Mouse (Mus musculus): ENCODE results near the gene Pole3.
A peak's percentile ranks its signal among the peaks of the same experiment; 100 is the strongest.

Pole3 gene

GRCm38 (mm10) chr4:62518416-62519121, 6.3 kb downstream of the Pole3 start:
- DNase-seq (ENCODE audit: low spot score) = peak; percentile 90

GRCm38 (mm10) chr4:62517538-62518415, 7.1 kb downstream of the Pole3 start:
- peak; percentile 60 for DNase-seq (ENCODE audit: low spot score)

- no peak for DNase-seq (ENCODE audit: low spot score)
Observed at GRCm38 (mm10) chr4:62517046-62517445, 7.8 kb downstream of the Pole3 start.

- DNase-seq (ENCODE audit: low spot score) = no peak
Observed at GRCm38 (mm10) chr4:62516579-62516978, 8.3 kb downstream of the Pole3 start.

GRCm38 (mm10) chr4:62516079-62516478, 8.8 kb downstream of the Pole3 start:
- DNase-seq (ENCODE audit: low spot score) = no peak

- DNase-seq (ENCODE audit: low spot score) = no peak
Observed at GRCm38 (mm10) chr4:62515490-62515889, 9.4 kb downstream of the Pole3 start.

- DNase-seq (ENCODE audit: low spot score) = no peak
Observed at GRCm38 (mm10) chr4:62514995-62515394, 9.9 kb downstream of the Pole3 start.

GRCm38 (mm10) chr4:62513998-62514506, 10.8 kb downstream of the Pole3 start:
- no peak for DNase-seq (ENCODE audit: low spot score)

- no peak for DNase-seq (ENCODE audit: low spot score)
Observed at GRCm38 (mm10) chr4:62509946-62510345, 14.9 kb downstream of the Pole3 start.

GRCm38 (mm10) chr4:62508839-62509238, 16.0 kb downstream of the Pole3 start:
- DNase-seq (ENCODE audit: low spot score) = no peak

- DNase-seq (ENCODE audit: low spot score) = peak; percentile 81
Observed at GRCm38 (mm10) chr4:62506798-62507197, 18.1 kb downstream of the Pole3 start.

GRCm38 (mm10) chr4:62505991-62506390, 18.9 kb downstream of the Pole3 start:
- no peak for DNase-seq (ENCODE audit: low spot score)

- no peak for DNase-seq (ENCODE audit: low spot score)
Observed at GRCm38 (mm10) chr4:62503374-62503970, 21.4 kb downstream of the Pole3 start, which contains the start of gene Hdhd3. Gene Hdhd3, minus strand, starts transcription at chr4:62503467.

- DNase-seq (ENCODE audit: low spot score) = peak; percentile 7
Observed at GRCm38 (mm10) chr4:62502969-62503368, 21.9 kb downstream of the Pole3 start.

GRCm38 (mm10) chr4:62501964-62502732, 22.7 kb downstream of the Pole3 start:
- DNase-seq (ENCODE audit: low spot score) = peak; percentile 93

- peak; percentile 78 for DNase-seq (ENCODE audit: low spot score)
Observed at GRCm38 (mm10) chr4:62501534-62501933, 23.3 kb downstream of the Pole3 start.

- DNase-seq (ENCODE audit: low spot score) = peak; percentile 14
Observed at GRCm38 (mm10) chr4:62500799-62501198, 24.1 kb downstream of the Pole3 start.

- peak; percentile 99 for DNase-seq (ENCODE audit: low spot score)
Observed at GRCm38 (mm10) chr4:62496815-62497214, 28.1 kb downstream of the Pole3 start.

GRCm38 (mm10) chr4:62495946-62496345, 28.9 kb downstream of the Pole3 start:
- peak; percentile 98 for DNase-seq (ENCODE audit: low spot score)

- DNase-seq (ENCODE audit: low spot score) = no peak
Observed at GRCm38 (mm10) chr4:62494230-62494629, 30.6 kb downstream of the Pole3 start.

GRCm38 (mm10) chr4:62492682-62493081, 32.2 kb downstream of the Pole3 start:
- no peak for DNase-seq (ENCODE audit: low spot score)

- no peak for DNase-seq (ENCODE audit: low spot score)
Observed at GRCm38 (mm10) chr4:62487914-62488313, 37.0 kb downstream of the Pole3 start.
